Mouse (Mus musculus): ENCODE data around the gene Csmd2.
"Not testable (repeated sequence)": the region's sequence is repeated elsewhere in the genome, so short reads cannot be mapped to it uniquely, and the experiment has no call there.

Gene Csmd2

GRCm38 (mm10) chr4:128048716-128049115, 61.1 kb downstream of the Csmd2 start:
- DNase-seq, result no peak

- DNase-seq, result no peak
Measured at GRCm38 (mm10) chr4:128052701-128053100, 65.0 kb downstream of the Csmd2 start.

- DNase-seq, result not testable (repeated sequence)
Measured at GRCm38 (mm10) chr4:128061274-128061673, 73.6 kb downstream of the Csmd2 start.

- DNase-seq, result peak; percentile 65
Measured at GRCm38 (mm10) chr4:128067189-128067588, 79.5 kb downstream of the Csmd2 start.

GRCm38 (mm10) chr4:128084466-128084865, 96.8 kb downstream of the Csmd2 start:
- DNase-seq, result no peak

GRCm38 (mm10) chr4:128085096-128085495, 97.4 kb downstream of the Csmd2 start:
- peak; percentile 64 for DNase-seq

GRCm38 (mm10) chr4:128087147-128087606, 99.5 kb downstream of the Csmd2 start:
- DNase-seq, result no peak

GRCm38 (mm10) chr4:128087704-128088103, 100.0 kb downstream of the Csmd2 start:
- DNase-seq, result no peak

- DNase-seq, result no peak
Measured at GRCm38 (mm10) chr4:128088264-128088663, 100.6 kb downstream of the Csmd2 start.

GRCm38 (mm10) chr4:128091938-128092337, 104.3 kb downstream of the Csmd2 start:
- DNase-seq, result peak; percentile 70

- DNase-seq, result no peak
Measured at GRCm38 (mm10) chr4:128099515-128099914, 111.9 kb downstream of the Csmd2 start.

- no peak for DNase-seq
Measured at GRCm38 (mm10) chr4:128100541-128100940, 112.9 kb downstream of the Csmd2 start.

GRCm38 (mm10) chr4:128116331-128116730, 128.7 kb downstream of the Csmd2 start:
- DNase-seq, result no peak

GRCm38 (mm10) chr4:128123281-128123680, 135.6 kb downstream of the Csmd2 start:
- no peak for DNase-seq

- DNase-seq, result no peak
Measured at GRCm38 (mm10) chr4:128124738-128125137, 137.1 kb downstream of the Csmd2 start.

- DNase-seq, result no peak
Measured at GRCm38 (mm10) chr4:128128546-128128945, 140.9 kb downstream of the Csmd2 start.

- no peak for DNase-seq
Measured at GRCm38 (mm10) chr4:128130611-128131142, 143.0 kb downstream of the Csmd2 start.

- no peak for DNase-seq
Measured at GRCm38 (mm10) chr4:128131666-128132065, 144.0 kb downstream of the Csmd2 start.

GRCm38 (mm10) chr4:128132876-128133646, 145.4 kb downstream of the Csmd2 start:
- peak; percentile 45 for DNase-seq

GRCm38 (mm10) chr4:128134348-128134994, 146.8 kb downstream of the Csmd2 start:
- DNase-seq, result no peak

GRCm38 (mm10) chr4:128135014-128135622, 147.5 kb downstream of the Csmd2 start:
- DNase-seq, result peak; percentile 77

GRCm38 (mm10) chr4:128139991-128140390, 152.3 kb downstream of the Csmd2 start:
- no peak for DNase-seq
